Mouse (Mus musculus) embryo, embryonic 11.5 days (tissue): ENCODE measurements at regions not wholly inside any gene's neighbourhood (a gene's known extent, or its start where the extent isn't known, plus 50 kb on each side); places are given as distances from the start of the nearest gene placed in this dataset.
A peak's percentile ranks its signal among the peaks of the same experiment; 100 is the strongest.

Experiments used
- DNase-seq: peaks from one replicate; pipeline ENCODE4 v3.0.0-alpha.2; 2012; ENCODE audit warnings: low read depth, low spot score

DNA sequence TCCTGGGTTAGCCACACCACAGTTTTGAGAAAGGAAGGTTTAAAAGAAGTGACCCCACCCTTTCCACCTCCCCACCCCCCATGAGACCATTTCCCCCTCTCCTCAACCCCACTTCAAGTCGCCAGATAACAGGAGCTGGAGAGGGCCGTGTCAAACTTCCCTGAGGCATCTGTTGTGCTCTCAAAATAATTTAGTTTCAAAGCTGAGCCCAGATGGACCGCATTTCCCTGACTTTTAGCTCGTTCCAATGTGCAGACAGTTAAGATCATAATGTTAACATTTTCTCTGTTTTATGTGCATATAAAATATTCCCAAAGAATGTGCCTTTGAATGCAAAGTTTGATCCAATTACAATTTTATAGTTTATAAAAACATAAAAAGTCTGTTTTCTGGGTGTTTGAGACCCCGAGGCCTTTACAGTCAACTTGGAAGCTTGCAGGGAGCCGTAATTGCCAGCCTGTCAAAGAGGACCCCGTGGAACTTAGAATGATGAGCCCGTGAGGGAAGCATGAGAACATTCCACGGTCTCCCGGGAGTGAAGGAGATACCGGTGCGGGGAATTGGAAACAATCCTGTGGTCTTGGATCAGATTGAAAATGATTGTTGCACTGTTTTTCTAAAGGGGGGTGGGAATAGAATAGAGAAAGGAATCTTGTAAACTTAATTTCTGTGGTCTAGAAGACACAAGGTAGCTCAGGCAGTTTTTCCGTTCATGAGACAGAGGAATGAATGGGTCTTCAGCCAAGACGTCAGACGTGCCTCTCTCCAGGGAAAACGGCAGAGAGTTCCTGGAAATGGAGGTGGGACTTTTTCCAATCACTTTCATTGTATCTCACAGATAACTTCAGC is 903.3 kb downstream of the Mrps31 start:
- no peak for DNase-seq

DNA sequence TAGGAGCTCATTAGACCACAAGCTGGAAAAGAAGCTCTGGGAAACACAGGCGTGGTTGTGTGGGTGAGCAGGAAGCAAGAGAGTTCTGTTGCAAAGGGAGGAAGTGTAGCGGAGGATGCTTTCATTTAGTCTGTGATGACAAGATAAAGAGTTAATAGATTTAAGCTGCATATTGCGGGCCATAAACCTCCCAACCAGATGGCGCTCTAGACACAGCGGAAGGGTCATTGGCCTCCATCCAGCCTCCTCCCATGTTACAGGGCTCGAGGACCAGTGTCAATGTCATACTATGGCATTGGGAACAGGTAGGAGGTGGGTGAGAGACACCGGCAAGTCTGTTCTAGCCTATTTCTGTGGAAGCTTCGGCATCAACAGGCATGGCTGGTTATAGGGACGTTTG is 908.4 kb downstream of the Mrps31 start:
- DNase-seq = no peak

DNA sequence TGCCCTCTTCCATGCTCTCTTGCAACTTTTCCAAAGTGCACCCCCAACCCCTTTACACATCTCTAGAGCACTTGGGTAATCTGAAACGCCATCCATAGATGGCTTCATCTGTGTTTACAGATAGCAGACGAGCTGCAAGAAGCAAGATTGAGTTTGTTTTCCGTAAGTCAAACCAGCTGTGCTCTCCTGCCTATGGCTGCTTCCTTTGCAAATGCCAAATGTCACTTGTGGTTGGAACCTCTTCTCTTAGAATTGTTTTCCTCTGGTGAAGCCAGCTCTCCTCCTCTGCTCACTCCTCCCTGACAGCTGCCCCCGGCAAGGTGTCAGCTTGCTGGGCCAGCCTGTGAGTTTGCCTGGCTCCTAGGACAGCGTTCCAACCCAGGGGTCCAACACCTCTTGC is 910.0 kb downstream of the Mrps31 start:
- DNase-seq = no peak

DNA sequence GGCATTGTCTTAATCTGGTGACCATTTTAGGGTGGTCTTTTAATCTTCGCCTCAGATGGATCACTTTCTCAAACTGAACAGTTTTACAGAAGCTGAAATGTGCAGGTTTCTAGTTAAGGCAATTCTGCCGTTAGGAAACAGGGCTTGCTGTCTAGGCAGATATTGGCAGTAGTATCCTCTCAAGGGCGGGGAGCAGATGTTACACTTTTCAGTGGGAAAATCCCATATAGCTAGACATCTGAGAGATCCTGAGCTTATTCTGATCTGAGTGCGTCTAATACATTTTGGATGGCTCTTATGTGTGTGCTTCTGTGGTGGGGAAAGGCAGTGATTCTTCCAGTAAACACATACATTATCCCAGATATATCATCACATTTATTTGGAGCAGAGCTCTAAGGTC is 916.1 kb downstream of the Mrps31 start:
- no peak for DNase-seq

DNA sequence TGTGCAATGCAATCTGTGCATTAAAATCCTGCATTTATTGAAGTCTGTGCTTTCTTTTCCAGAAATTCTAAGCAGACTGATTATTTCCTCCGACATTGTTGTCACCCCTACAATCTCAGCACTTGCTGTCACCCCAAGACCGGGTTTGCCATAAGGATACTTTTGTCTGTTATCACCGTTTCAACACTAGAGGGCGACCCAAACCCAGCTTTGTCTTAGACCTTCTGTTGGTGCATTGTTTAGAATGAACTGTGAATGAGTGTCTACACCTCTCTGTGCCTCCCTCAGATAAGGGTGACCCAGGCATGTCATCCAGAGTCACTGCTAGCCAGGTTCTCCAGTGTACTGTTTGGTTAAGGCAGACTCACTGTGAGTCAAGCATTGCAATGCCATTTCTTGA is 933.0 kb downstream of the Mrps31 start:
- peak; percentile 51 for DNase-seq

DNA sequence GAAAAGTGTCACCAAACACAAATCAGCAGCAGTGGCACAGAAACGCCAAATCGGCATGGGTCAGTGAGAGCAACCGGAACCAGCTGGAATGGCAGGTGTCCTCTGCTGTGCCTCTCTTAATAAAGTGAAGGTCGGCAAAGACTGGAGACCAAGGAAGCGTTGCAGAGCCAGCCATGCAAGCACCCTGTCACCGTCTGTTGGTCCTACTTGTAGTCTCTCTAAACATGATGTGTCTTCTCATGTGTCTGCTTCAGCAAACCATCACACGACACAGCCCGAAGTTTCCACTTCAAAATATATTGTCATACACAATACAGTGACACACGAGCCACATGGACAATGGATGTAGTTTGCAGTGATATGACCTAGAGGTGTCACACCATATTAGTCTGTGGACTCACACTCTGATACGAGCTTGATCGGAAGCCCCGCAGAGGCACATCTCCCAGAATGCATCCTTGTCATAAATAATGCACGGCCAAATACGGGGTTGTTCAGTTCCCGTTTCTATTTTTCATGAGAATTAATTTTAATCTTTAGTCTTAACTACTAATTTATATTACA is 940.3 kb downstream of the Mrps31 start:
- no peak for DNase-seq

DNA sequence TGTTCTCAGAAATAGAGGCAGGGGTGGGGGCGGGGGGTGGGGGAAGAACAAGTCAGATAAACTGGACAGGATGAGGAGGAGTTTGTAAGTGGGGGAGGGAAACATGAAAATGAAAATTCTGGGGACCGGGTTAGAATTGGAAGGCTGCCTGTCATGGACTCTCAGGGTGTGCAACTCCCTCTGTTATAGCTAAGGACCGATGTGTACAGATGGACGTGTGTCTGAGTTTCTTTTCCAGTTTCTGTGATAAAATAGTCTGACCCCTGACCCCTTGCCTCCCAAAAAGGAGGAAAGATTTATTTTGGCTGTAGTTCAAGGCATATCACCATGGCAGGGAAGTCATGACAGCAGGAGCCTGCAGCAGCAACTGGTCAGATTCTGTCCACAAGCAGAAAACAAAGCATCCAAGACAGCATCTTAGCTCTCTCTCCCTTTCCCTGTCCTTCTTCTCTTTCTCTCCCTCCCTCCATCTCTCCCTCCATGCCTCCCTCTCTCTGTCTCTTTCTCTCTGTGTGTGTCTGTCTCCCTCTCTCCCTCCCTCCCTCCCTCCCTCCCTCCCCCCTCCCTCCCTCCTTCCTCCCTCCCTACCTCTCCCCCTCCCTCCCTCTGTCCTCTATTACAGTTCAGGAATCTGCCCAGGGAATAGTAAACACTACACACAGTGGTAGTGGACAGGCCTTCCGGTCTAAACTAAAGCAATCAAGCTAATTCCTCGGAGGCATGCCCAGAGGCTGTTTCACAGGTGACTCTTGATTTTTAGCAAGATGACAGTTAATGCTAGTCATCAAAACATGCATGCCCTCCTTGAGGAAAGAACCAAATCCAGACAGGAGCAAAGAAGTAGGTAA is 941.3 kb downstream of the Mrps31 start:
- no peak for DNase-seq

DNA sequence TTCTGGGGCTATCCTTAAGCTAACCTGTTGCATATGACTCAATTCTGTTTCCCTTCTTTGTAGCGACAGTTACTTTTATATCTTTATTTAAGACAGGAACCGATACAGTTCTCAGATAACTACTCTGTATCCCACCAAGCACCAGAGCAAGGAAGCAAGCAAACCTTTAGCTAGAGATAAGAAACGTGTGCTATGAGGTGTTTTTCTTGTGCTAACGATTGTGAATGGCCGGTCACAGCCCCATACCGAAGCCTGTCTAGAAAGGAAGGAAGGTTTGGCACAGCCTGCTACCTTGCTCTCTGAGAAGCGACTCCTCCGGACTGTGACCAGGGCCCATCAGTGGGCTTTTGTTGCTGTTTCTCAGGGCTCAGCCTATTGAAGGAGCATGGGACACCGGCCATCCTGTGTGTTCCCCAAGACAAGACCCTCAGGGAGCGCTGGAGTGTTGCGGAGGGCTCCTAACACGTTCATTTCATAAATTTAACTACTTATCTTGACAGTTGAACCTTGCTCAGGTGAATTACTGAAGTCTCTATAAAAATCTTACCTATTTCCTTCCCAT is 949.0 kb downstream of the Mrps31 start:
- DNase-seq = no peak

DNA sequence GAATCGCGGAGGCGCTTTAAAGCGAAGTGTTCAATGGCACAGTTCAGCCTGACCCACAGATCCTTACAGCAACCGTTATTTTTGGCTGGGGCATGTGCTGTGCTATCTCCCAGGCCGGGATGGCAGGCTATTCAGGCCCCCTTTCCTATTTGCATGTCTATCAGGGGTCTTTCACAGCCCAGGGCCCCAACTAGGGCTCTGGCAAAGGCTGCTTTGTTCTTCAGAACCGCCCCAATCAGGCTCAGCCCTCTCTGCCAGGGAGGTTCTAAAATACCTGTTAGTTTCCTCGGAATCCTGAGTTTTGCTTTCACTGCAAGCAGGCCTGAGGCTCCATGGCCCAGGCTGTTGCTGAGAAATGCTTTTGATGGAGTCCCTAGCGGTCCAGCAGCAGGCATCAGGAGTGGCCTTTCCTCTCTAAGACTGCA is 949.7 kb downstream of the Mrps31 start:
- no peak for DNase-seq
